Comparison of ENCODE assay signal across 11 mouse cellular contexts in the genomic region with DNA sequence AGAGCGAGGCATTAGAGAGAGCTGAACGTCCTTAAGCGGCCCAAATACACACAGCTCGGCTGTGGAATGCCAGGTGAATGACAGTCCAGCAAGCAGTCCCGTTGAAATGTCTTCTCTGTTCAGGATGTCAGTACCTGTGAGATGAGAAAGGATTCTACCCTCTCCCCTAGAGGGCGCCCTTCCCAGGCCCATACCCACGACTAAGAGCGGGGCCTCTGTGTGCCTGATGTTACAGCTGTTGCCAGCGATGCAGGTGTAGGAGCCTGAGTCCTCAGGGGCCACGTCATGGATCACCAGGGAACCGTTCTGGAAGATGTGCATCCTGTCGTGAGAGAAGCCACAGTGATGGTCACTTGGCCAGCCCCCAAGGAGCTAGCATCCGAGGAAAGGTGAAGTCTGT. TPM values are rescaled to one million over a fixed set of nuclear protein-coding genes. Genes with fewer than 3 reads are reported as not detected.
DNase-seq lines count a peak whose midpoint lies in the region; ATAC-seq and TF ChIP-seq lines count a peak whose summit lies in the region.
"Had no signal": no experiment of that assay in that cellular context is flagged by ENCODE, and none has a peak within 500 bp of the region (broad histone marks: within the 10 kb centered on the region; RNA-seq: fewer than 3 reads in every experiment).

No protein-coding gene starts in this region.

- TF ChIP-seq POLR2A in thymus, adult 2 months (IDR thresholded peaks at IDR 0.05; ENCODE audit: control insufficient read depth, extremely low read depth, insufficient read depth, low read length, poor library complexity), result no peak

- DNase-seq in forebrain, postnatal 0 days, result no peak
- no peak for DNase-seq in forebrain, embryonic 10.5 days (ENCODE audit: extremely low spot score, low spot score)
- DNase-seq in thymus, adult 2 months, result peak; percentile 53
- no peak for DNase-seq in thymus, adult 18-20 months
- peak; percentile 57 for DNase-seq in lung, postnatal 36 days
- DNase-seq in cerebellum, adult 11 months, result no peak
- DNase-seq in urinary bladder, postnatal 25 days (ENCODE audit: low spot score), result no peak
- no peak for DNase-seq in layer of hippocampus, adult 9-11 months
- DNase-seq: cerebellum, adult 9-10 months had no signal

- no peak overlapping the region for H3K9ac ChIP-seq in forebrain, postnatal 0 days
- H3K9ac ChIP-seq: lung, embryonic 15.5 days had no signal

- WGBS in forebrain, postnatal 0 days, result 87% methylated on average over 13 of the region's 13 CpGs
- 89% methylated on average over 13 of the region's 13 CpGs for WGBS in forebrain, embryonic 10.5 days
- WGBS in thymus, adult 2 months, result 80% methylated on average over 13 of the region's 13 CpGs

- peak; percentile 43 for TF ChIP-seq CTCF in forebrain, postnatal 0 days (IDR thresholded peaks at IDR 0.05; ENCODE audit: low read depth)
- TF ChIP-seq CTCF in thymus, adult 2 months (IDR thresholded peaks at IDR 0.05; ENCODE audit: borderline replicate concordance, control insufficient read depth, extremely low read depth, insufficient read depth, low read length, poor library complexity), result peak; percentile 56; the same call in 1 of the 2 replicates

- no peaks in the 10 kb centered on the region for H3K4me1 ChIP-seq in forebrain, postnatal 0 days (ENCODE audit: insufficient read depth)
- no peaks in the 10 kb centered on the region for H3K4me1 ChIP-seq in forebrain, embryonic 10.5 days
- H3K4me1 ChIP-seq in thymus, adult 2 months (replicated peaks; ENCODE audit: control insufficient read depth, insufficient read depth, low read length), result no peaks in the 10 kb centered on the region
- H3K4me1 ChIP-seq: lung, embryonic 15.5 days had no signal

- ATAC-seq in forebrain, postnatal 0 days, result no peak
- ATAC-seq: intestine, embryonic 16.5 days had no signal

- no peaks in the 10 kb centered on the region for H3K27me3 ChIP-seq in forebrain, postnatal 0 days (ENCODE audit: insufficient read depth, low read length)
- H3K27me3 ChIP-seq in forebrain, embryonic 10.5 days (ENCODE audit: poor library complexity, severe bottlenecking), result no peaks in the 10 kb centered on the region
- no peaks in the 10 kb centered on the region for H3K27me3 ChIP-seq in thymus, adult 2 months (ENCODE audit: control insufficient read depth, insufficient read depth, low read length)
- H3K27me3 ChIP-seq: lung, embryonic 15.5 days had no signal

- H3K36me3 ChIP-seq in forebrain, postnatal 0 days (ENCODE audit: insufficient read depth), result peaks cover 75% of the 10 kb centered on the region
- H3K36me3 ChIP-seq in forebrain, embryonic 10.5 days (replicated peaks), result peaks cover 93% of the 10 kb centered on the region
- H3K36me3 ChIP-seq in thymus, adult 2 months (ENCODE audit: control insufficient read depth, insufficient read depth, low read length), result no peaks in the 10 kb centered on the region

- H3K9me3 ChIP-seq in forebrain, postnatal 0 days (ENCODE audit: low read length), result no peaks in the 10 kb centered on the region
- peaks cover 8% of the 10 kb centered on the region; the same call in 1 of the 2 replicates for H3K9me3 ChIP-seq in forebrain, embryonic 10.5 days
- H3K9me3 ChIP-seq: lung, embryonic 15.5 days had no signal

- no peak overlapping the region for H3K27ac ChIP-seq in forebrain, postnatal 0 days (ENCODE audit: low read depth, low read length)
- no peak overlapping the region for H3K27ac ChIP-seq in forebrain, embryonic 10.5 days
- no peak overlapping the region for H3K27ac ChIP-seq in thymus, adult 2 months (ENCODE audit: control insufficient read depth, insufficient read depth, low read length)
- H3K27ac ChIP-seq: lung, embryonic 15.5 days had no signal

- no peak overlapping the region for H3K4me2 ChIP-seq in forebrain, postnatal 0 days (ENCODE audit: low read depth)
- H3K4me2 ChIP-seq: lung, embryonic 15.5 days had no signal

- no peak overlapping the region for H3K4me3 ChIP-seq in forebrain, postnatal 0 days (ENCODE audit: low read depth, low read length)
- no peak overlapping the region for H3K4me3 ChIP-seq in forebrain, embryonic 10.5 days
- H3K4me3 ChIP-seq in thymus, adult 2 months (ENCODE audit: control insufficient read depth, insufficient read depth, low read length), result no peak overlapping the region
- H3K4me3 ChIP-seq: lung, embryonic 15.5 days had no signal

RNA-seq across cellular contexts. Expression of a gene that starts 20.1 kb away (rescaled TPM):
- 47.2 and 57.0 TPM in 2 replicates for total RNA-seq in forebrain, postnatal 0 days (2014; rRNA removed)
- 2.3 and 2.4 TPM in 2 replicates for polyA plus RNA-seq in forebrain, postnatal 0 days (2015; fragmentation: Nextera tagmentation; extraction: Ambion mirVana)
- polyA plus RNA-seq in forebrain, embryonic 10.5 days (2016; fragmentation: Nextera tagmentation; extraction: Ambion mirVana), result 5.4 and 5.5 TPM in 2 replicates
- 297 and 310 TPM in 2 replicates for polyA plus RNA-seq in thymus, adult 2 months (2012; rRNA removed)

RNA-seq across cellular contexts. Expression of a gene that starts 29.9 kb away (rescaled TPM):
- 31.9 and 44.4 TPM in 2 replicates for total RNA-seq in forebrain, postnatal 0 days (2014; rRNA removed)
- polyA plus RNA-seq in forebrain, postnatal 0 days (2015; fragmentation: Nextera tagmentation; extraction: Ambion mirVana), result 9.7 and 13.7 TPM in 2 replicates
- polyA plus RNA-seq in forebrain, embryonic 10.5 days (2016; fragmentation: Nextera tagmentation; extraction: Ambion mirVana), result 3.5 and 3.7 TPM in 2 replicates
- 21.8 and 22.0 TPM in 2 replicates for polyA plus RNA-seq in thymus, adult 2 months (2012; rRNA removed)

RNA-seq across cellular contexts. Expression of a gene that starts 53.2 kb away (rescaled TPM):
- total RNA-seq in forebrain, postnatal 0 days (2014; rRNA removed), result 42.4 and 56.6 TPM in 2 replicates
- 18.9 and 19.7 TPM in 2 replicates for polyA plus RNA-seq in forebrain, postnatal 0 days (2015; fragmentation: Nextera tagmentation; extraction: Ambion mirVana)
- 66.0 and 68.4 TPM in 2 replicates for polyA plus RNA-seq in forebrain, embryonic 10.5 days (2016; fragmentation: Nextera tagmentation; extraction: Ambion mirVana)
- 11.9 and 15.8 TPM in 2 replicates for polyA plus RNA-seq in thymus, adult 2 months (2012; rRNA removed)

Comparison
In these comparisons a context has a peak if more than half of its experiments do, and no peak if none do; other contexts are left out.
1. DNase-seq: peak in thymus, adult 2 months (single experiment) and lung, postnatal 36 days (single experiment); none in forebrain, postnatal 0 days (single experiment), forebrain, embryonic 10.5 days (single experiment), thymus, adult 18-20 months (0 of 2), cerebellum, adult 11 months (single experiment), urinary bladder, postnatal 25 days (single experiment) and layer of hippocampus, adult 9-11 months (single experiment).
2. RNA of a gene that starts 20.1 kb away (polyA plus RNA-seq): 297 to 310 TPM in thymus, adult 2 months; 5.4 to 5.5 TPM in forebrain, embryonic 10.5 days and 2.3 to 2.4 TPM in forebrain, postnatal 0 days; every median in the first group is over 10 times any median in the second.